Mouse (Mus musculus): ENCODE measurements around the gene Kcna10. TPM values are rescaled to one million over a fixed set of nuclear protein-coding genes. Genes with fewer than 3 reads are reported as not detected.

Gene Kcna10
- total RNA-seq (2014; rRNA removed; ENCODE audit: low replicate concordance) (not detected in 2 replicates), polyA plus RNA-seq (2015; fragmentation: Nextera tagmentation; extraction: Ambion mirVana) (not detected in 2 replicates)

DNA sequence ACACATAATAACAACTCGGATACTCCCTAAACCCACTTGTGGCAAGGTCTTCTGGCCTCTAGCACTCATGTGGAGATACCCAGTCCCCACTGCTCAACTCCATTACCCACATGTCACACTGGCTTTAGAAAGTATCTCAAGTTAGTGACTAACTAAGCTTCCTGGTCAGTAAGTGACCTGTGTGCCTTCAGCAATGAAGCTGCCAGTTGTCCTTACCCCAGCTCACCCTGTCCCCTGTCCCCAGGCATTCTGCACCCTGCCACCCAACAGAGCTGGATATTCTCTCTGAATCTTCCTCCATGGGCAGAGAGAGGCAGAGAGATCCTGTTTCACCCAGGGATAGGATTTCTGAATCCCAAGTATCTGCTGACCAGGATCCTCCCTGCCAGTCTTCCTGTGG lies at the start of gene Kcna10:
Kcna10 (plus strand) TSS at position 301 of the 400 bp plus-strand sequence.
- Histone ChIP-seq H3K9ac (replicated peaks; ENCODE audit: low read depth, low read length) (no peak within 1 kb of the TSS), H3K36me3 (replicated peaks; ENCODE audit: control insufficient read depth, insufficient read depth, low read length) (no peaks in the 10 kb centered on the region), H3K9me3 (replicated peaks; ENCODE audit: control insufficient read depth, low read length) (no peaks in the 10 kb centered on the region), H3K27me3 (ENCODE audit: control insufficient read depth, insufficient read depth, low read length) (no peaks in the 10 kb centered on the region), H3K4me2 (ENCODE audit: low read depth, low read length) (no peak within 1 kb of the TSS), H3K4me1 (ENCODE audit: control insufficient read depth, insufficient read depth) (no peaks in the 10 kb centered on the region), H3K27ac (ENCODE audit: low read depth) (no peak within 1 kb of the TSS), H3K4me3 (ENCODE audit: low read depth, low read length) (no peak within 1 kb of the TSS)
- 68% methylated on average over 1 of the region's 1 CpGs for WGBS
- no peak for TF ChIP-seq CTCF (IDR thresholded peaks at IDR 0.05; ENCODE audit: low read depth)
- TF ChIP-seq EP300 (IDR thresholded peaks at IDR 0.05; ENCODE audit: low read depth), result no peak
- DNase-seq (ENCODE audit: low spot score) (no peak), ATAC-seq (ENCODE audit: insufficient read depth, low read depth) (no peak)

DNA sequence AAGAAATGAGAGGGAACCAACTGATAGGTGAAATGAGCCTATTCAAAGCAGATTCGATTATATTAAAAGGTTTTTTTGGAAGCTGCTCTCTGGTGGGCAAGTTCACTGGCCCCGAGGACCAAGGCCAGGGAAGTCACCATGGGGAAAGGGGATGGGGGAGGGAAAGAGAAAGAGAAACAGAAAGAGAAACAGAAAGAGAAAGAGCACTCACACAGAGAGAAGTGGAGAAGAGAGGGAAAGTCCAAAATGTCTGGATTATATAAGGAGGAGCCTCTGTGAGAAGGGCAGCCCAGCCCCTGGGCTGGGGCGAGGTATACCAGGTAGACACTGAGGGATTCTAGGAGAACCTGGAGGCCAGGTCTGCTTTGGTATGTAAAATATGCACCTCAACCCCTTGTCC lies 48.4 kb upstream of the Kcna10 start:
- no peak for TF ChIP-seq EP300 (IDR thresholded peaks at IDR 0.05; ENCODE audit: low read depth)
- TF ChIP-seq CTCF (IDR thresholded peaks at IDR 0.05; ENCODE audit: low read depth), result no peak
- WGBS, result 73% methylated on average over 3 of the region's 3 CpGs
- Histone ChIP-seq H3K4me3 (ENCODE audit: low read depth, low read length) (no peak overlapping the region), H3K4me2 (ENCODE audit: low read depth, low read length) (no peak overlapping the region), H3K9ac (replicated peaks; ENCODE audit: low read depth, low read length) (no peak overlapping the region), H3K27ac (ENCODE audit: low read depth) (no peak overlapping the region), H3K27me3 (ENCODE audit: control insufficient read depth, insufficient read depth, low read length) (no peaks in the 10 kb centered on the region), H3K36me3 (replicated peaks; ENCODE audit: control insufficient read depth, insufficient read depth, low read length) (no peaks in the 10 kb centered on the region), H3K4me1 (ENCODE audit: control insufficient read depth, insufficient read depth) (peaks cover 12% of the 10 kb centered on the region), H3K9me3 (replicated peaks; ENCODE audit: control insufficient read depth, low read length) (no peaks in the 10 kb centered on the region)
- ATAC-seq (ENCODE audit: insufficient read depth, low read depth), result no peak
- no peak for DNase-seq (ENCODE audit: low spot score)

DNA sequence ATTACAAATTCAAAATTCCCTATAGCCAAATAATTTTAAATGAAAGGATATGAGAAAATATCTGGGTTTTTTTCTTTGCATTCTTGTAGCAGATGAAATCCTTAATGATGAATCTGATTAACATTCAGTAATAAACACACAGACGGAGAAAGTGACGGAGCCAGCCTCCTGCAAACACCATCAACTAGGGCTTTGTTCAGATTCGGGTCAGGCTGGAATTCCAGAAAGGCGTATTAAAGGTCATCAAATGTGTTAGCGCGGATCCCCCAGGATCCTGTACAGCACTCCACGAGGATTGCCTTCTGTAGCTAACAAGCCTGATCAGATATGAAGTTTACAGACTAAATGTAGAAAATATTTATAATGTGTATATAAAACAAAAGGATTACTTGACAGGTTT lies 35.7 kb upstream of the Kcna10 start:
- H3K4me2 ChIP-seq (ENCODE audit: low read depth, low read length), result no peak overlapping the region
- H3K4me3 ChIP-seq (ENCODE audit: low read depth, low read length), result no peak overlapping the region
- no peaks in the 10 kb centered on the region for H3K9me3 ChIP-seq (replicated peaks; ENCODE audit: control insufficient read depth, low read length)
- H3K27me3 ChIP-seq (ENCODE audit: control insufficient read depth, insufficient read depth, low read length), result no peaks in the 10 kb centered on the region
- DNase-seq (ENCODE audit: low spot score) (no peak), ATAC-seq (ENCODE audit: insufficient read depth, low read depth) (no peak)
- no peak overlapping the region for H3K27ac ChIP-seq (ENCODE audit: low read depth)
- no peak overlapping the region for H3K9ac ChIP-seq (replicated peaks; ENCODE audit: low read depth, low read length)
- no peaks in the 10 kb centered on the region for H3K36me3 ChIP-seq (replicated peaks; ENCODE audit: control insufficient read depth, insufficient read depth, low read length)
- 74% methylated on average over 7 of the region's 7 CpGs for WGBS
- H3K4me1 ChIP-seq (ENCODE audit: control insufficient read depth, insufficient read depth), result no peaks in the 10 kb centered on the region
- no peak for TF ChIP-seq EP300 (IDR thresholded peaks at IDR 0.05; ENCODE audit: low read depth)
- TF ChIP-seq CTCF (IDR thresholded peaks at IDR 0.05; ENCODE audit: low read depth), result no peak

DNA sequence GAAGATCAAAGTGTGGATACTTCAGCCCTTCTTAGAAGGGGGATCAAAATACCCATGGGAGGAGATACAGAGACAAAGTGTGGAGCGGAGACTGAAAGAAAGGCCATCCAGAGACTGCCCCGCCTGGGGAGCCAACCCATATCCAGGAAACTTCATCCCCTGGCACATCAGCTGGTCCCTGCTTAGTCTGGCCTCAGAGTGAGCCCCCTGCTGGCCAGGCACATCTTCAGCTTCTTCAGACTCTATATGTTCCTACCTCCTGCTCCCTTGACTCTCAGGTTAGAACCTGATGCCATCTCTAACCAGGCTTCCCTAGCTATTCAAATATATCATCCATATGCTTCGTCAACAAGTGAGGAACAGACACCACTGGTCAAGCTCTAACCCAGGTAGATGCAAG lies 33.9 kb upstream of the Kcna10 start:
- Histone ChIP-seq H3K4me2 (ENCODE audit: low read depth, low read length) (no peak overlapping the region), H3K9me3 (replicated peaks; ENCODE audit: control insufficient read depth, low read length) (no peaks in the 10 kb centered on the region), H3K36me3 (replicated peaks; ENCODE audit: control insufficient read depth, insufficient read depth, low read length) (no peaks in the 10 kb centered on the region), H3K4me1 (ENCODE audit: control insufficient read depth, insufficient read depth) (no peaks in the 10 kb centered on the region), H3K4me3 (ENCODE audit: low read depth, low read length) (no peak overlapping the region), H3K27me3 (ENCODE audit: control insufficient read depth, insufficient read depth, low read length) (no peaks in the 10 kb centered on the region), H3K27ac (ENCODE audit: low read depth) (no peak overlapping the region), H3K9ac (replicated peaks; ENCODE audit: low read depth, low read length) (no peak overlapping the region)
- TF ChIP-seq EP300 (IDR thresholded peaks at IDR 0.05; ENCODE audit: low read depth) (no peak), CTCF (IDR thresholded peaks at IDR 0.05; ENCODE audit: low read depth) (peak; percentile 65)
- peak; percentile 41 for ATAC-seq (ENCODE audit: insufficient read depth, low read depth)
- peak; percentile 27 for DNase-seq (ENCODE audit: low spot score)
- 61% methylated on average over 3 of the region's 3 CpGs for WGBS

DNA sequence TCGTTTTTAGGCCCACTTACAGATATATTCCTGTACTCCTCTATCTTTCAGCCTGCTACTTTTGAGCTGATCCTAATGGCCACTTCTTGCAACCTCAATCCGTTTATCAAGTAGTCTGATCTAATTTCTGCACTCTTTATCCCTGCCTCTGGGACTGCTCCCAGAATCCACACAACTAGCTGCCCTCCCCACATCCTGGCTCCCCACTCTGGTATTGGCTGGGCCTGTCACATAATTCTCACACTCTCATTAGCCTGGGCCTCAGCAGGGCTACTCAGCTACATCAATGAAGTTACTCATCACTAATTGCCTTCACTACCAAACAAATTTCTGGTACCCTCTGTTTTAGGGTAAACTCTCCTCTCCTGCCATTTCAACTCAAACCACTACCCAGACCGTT lies 32.4 kb upstream of the Kcna10 start:
- Histone ChIP-seq H3K27me3 (ENCODE audit: control insufficient read depth, insufficient read depth, low read length) (no peaks in the 10 kb centered on the region), H3K4me3 (ENCODE audit: low read depth, low read length) (no peak overlapping the region), H3K27ac (ENCODE audit: low read depth) (no peak overlapping the region), H3K9me3 (replicated peaks; ENCODE audit: control insufficient read depth, low read length) (no peaks in the 10 kb centered on the region), H3K4me2 (ENCODE audit: low read depth, low read length) (no peak overlapping the region), H3K4me1 (ENCODE audit: control insufficient read depth, insufficient read depth) (no peaks in the 10 kb centered on the region), H3K36me3 (replicated peaks; ENCODE audit: control insufficient read depth, insufficient read depth, low read length) (no peaks in the 10 kb centered on the region), H3K9ac (replicated peaks; ENCODE audit: low read depth, low read length) (no peak overlapping the region)
- no peak for TF ChIP-seq EP300 (IDR thresholded peaks at IDR 0.05; ENCODE audit: low read depth)
- TF ChIP-seq CTCF (IDR thresholded peaks at IDR 0.05; ENCODE audit: low read depth), result no peak
- DNase-seq (ENCODE audit: low spot score), result no peak
- ATAC-seq (ENCODE audit: insufficient read depth, low read depth), result no peak
- 45% methylated on average over 3 of the region's 3 CpGs for WGBS

DNA sequence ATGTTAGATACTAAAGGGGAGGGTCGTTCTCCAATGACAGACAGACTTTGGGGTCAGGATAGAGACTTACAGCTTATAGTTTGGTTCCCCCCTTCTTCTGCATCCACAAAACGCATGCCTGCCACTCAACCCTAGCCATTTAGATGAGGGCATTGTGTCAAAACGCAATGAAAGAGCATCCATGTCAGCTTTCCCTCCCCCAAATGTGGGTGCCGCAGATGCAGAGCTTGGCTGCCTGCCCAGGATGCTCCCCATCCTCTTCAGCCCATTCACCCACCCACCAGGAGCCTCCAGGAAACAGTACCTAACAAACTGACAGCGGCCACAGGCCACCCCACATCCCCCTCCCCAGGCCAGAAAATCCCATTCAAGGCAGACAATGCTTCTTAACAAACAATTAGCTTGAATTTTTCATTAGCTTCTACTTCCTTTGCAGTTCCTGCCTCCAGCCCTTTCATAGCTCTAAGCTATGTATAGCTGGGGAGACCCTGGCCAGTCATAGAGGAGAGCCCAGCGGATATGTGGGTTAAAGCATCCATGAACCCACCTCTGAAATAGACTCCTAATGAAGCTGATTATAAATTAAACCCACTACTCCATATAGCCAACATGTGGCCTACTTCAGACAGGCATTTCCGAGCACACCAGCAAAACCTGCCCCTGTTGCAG lies 31.9 kb upstream of the Kcna10 start:
- ATAC-seq (ENCODE audit: insufficient read depth, low read depth) (no peak), DNase-seq (ENCODE audit: low spot score) (no peak)
- TF ChIP-seq EP300 (IDR thresholded peaks at IDR 0.05; ENCODE audit: low read depth) (no peak), CTCF (IDR thresholded peaks at IDR 0.05; ENCODE audit: low read depth) (no peak)
- H3K9me3 ChIP-seq (replicated peaks; ENCODE audit: control insufficient read depth, low read length), result no peaks in the 10 kb centered on the region
- H3K36me3 ChIP-seq (replicated peaks; ENCODE audit: control insufficient read depth, insufficient read depth, low read length), result no peaks in the 10 kb centered on the region
- H3K4me3 ChIP-seq (ENCODE audit: low read depth, low read length), result no peak overlapping the region
- H3K27ac ChIP-seq (ENCODE audit: low read depth), result no peak overlapping the region
- H3K4me1 ChIP-seq (ENCODE audit: control insufficient read depth, insufficient read depth), result no peaks in the 10 kb centered on the region
- H3K9ac ChIP-seq (replicated peaks; ENCODE audit: low read depth, low read length), result no peak overlapping the region
- no peak overlapping the region for H3K4me2 ChIP-seq (ENCODE audit: low read depth, low read length)
- 56% methylated on average over 7 of the region's 7 CpGs for WGBS
- H3K27me3 ChIP-seq (ENCODE audit: control insufficient read depth, insufficient read depth, low read length), result no peaks in the 10 kb centered on the region
